Mouse (Mus musculus) liver, postnatal 0 days (tissue): ENCODE results near the gene Wdr64. TPM values are rescaled to one million over a fixed set of nuclear protein-coding genes. Genes with fewer than 3 reads are reported as not detected.
A peak's percentile ranks its signal among the peaks of the same experiment; 100 is the strongest.

Source experiments
- ATAC-seq: fragments of 200-750 bp; cut with Nextera tagmentation; 2 replicates; pipeline ENCODE4 v1.8.0; 2017; ENCODE audit warnings: mild to moderate bottlenecking, moderate library complexity
- DNase-seq: peaks from one replicate; pipeline ENCODE4 v3.0.0-alpha.2; 2016
- H3K27ac ChIP-seq: fragments of 300-500 bp; sonication (generic); 2 replicates; pipeline ENCODE4 v1.5.1; 2014; ENCODE audit warnings: antibody characterized with exemption, moderate library complexity, mild to moderate bottlenecking, low read depth
- H3K27me3 ChIP-seq: fragments of 300-500 bp; sonication (generic); 2 replicates; pipeline ENCODE4 v1.6.1; 2014; ENCODE audit warnings: low read length, control low read depth, mixed read lengths; ENCODE audit not compliant: insufficient read depth
- H3K36me3 ChIP-seq: fragments of 300-500 bp; sonication (generic); replicated peaks from 2 replicates; pipeline ENCODE4 v1.6.1; 2014; ENCODE audit warnings: mild to moderate bottlenecking, control low read depth, low read length, moderate library complexity, mixed read lengths; ENCODE audit not compliant: insufficient read depth
- H3K4me1 ChIP-seq: fragments of 300-500 bp; sonication (generic); 2 replicates; pipeline ENCODE4 v1.6.1; 2014; ENCODE audit warnings: antibody characterized with exemption, mild to moderate bottlenecking, control low read depth; ENCODE audit not compliant: insufficient read depth
- H3K4me2 ChIP-seq: fragments of 300-500 bp; sonication (generic); 2 replicates; pipeline ENCODE4 v1.6.1; 2014; ENCODE audit warnings: low read depth, mild to moderate bottlenecking, low read length, moderate library complexity, mixed read lengths
- H3K4me3 ChIP-seq: fragments of 300-500 bp; sonication (generic); 2 replicates; pipeline ENCODE4 v1.5.1; 2014; ENCODE audit warnings: low read depth, low read length
- H3K9ac ChIP-seq: fragments of 300-500 bp; sonication (generic); replicated peaks from 2 replicates; pipeline ENCODE4 v1.6.1; 2014; ENCODE audit warnings: mild to moderate bottlenecking, moderate library complexity
- H3K9me3 ChIP-seq: fragments of 300-500 bp; sonication (generic); 2 replicates; pipeline ENCODE4 v1.6.1; 2016; ENCODE audit warnings: mild to moderate bottlenecking, control low read depth, low read length, mixed read lengths
- CTCF ChIP-seq: sonication (generic); IDR thresholded peaks from 2 replicates; pipeline ENCODE4 v1.5.1; 2016; ENCODE audit warnings: antibody characterized with exemption, low read depth
- EP300 ChIP-seq: IDR thresholded peaks from 2 replicates; pipeline ENCODE4 v1.6.1; 2016; ENCODE audit warnings: antibody characterized with exemption, low read depth, mild to moderate bottlenecking
- WGBS: fragments of 180-500 bp; shearing (Covaris S2); extraction: QIAGEN DNeasy Blood & Tissue Kit; methylation state at CpG from one replicate; pipeline ENCODE4 v1.1.7; 2014; ENCODE audit not compliant: insufficient replicate concordance; 5-methylcytosine and 5-hydroxymethylcytosine counted together
- polyA plus RNA-seq: library from polyadenylated mRNA; unstranded; fragments of >200 nt; fragmentation: Nextera tagmentation; extraction: Ambion mirVana; gene quantifications from 2 replicates; pipeline ENCODE4 v1.2.1, GENCODE M21; 2015

The Wdr64 gene
- not detected in 2 replicates for polyA plus RNA-seq

- Histone ChIP-seq H3K27me3 (no peaks in the 10 kb centered on the region), H3K9me3 (no peaks in the 10 kb centered on the region), H3K4me2 (no peak within 1 kb of the TSS), H3K9ac (no peak within 1 kb of the TSS), H3K4me3 (no peak within 1 kb of the TSS), H3K36me3 (no peaks in the 10 kb centered on the region), H3K27ac (no peak within 1 kb of the TSS), H3K4me1 (peaks cover 12% of the 10 kb centered on the region; the same call in 1 of the 2 replicates)
- no peak for DNase-seq
- TF ChIP-seq EP300 = no peak
- TF ChIP-seq CTCF = no peak
- no peak for ATAC-seq
- 59% methylated on average over 1 of the region's 1 CpGs for WGBS
These were observed at the start of gene Wdr64 for GRCm38 (mm10) chr1:175698293-175698692. TSS of gene Wdr64 (plus strand) at chr1:175698593.

- no peak overlapping the region for H3K27ac ChIP-seq
- no peak for ATAC-seq
These were observed 49.8 kb upstream of the Wdr64 start for GRCm38 (mm10) chr1:175648615-175649014.

GRCm38 (mm10) chr1:175659900-175660299 is 38.5 kb upstream of the Wdr64 start:
- Histone ChIP-seq H3K4me1 (no peaks in the 10 kb centered on the region), H3K9ac (no peak overlapping the region), H3K9me3 (no peaks in the 10 kb centered on the region), H3K27ac (no peak overlapping the region), H3K4me3 (no peak overlapping the region), H3K36me3 (peaks cover 3% of the 10 kb centered on the region), H3K4me2 (no peak overlapping the region), H3K27me3 (no peaks in the 10 kb centered on the region)
- TF ChIP-seq CTCF (no peak), EP300 (no peak)
- DNase-seq (no peak), ATAC-seq (no peak)
- 65% methylated on average over 4 of the region's 4 CpGs for WGBS

More at GRCm38 (mm10) chr1:175648615-175649014, 49.8 kb upstream of the Wdr64 start:
- Histone ChIP-seq H3K4me3 (no peak overlapping the region), H3K4me2 (no peak overlapping the region), H3K9ac (no peak overlapping the region), H3K36me3 (0 out of 2 replicates have a peak, but pooled peaks cover 3% of the 10 kb centered on the region), H3K27me3 (no peaks in the 10 kb centered on the region), H3K9me3 (no peaks in the 10 kb centered on the region), H3K4me1 (peaks cover 7% of the 10 kb centered on the region; the same call in 1 of the 2 replicates)
- DNase-seq = no peak
- 85% methylated on average over 4 of the region's 4 CpGs for WGBS
- TF ChIP-seq CTCF = no peak
- no peak for TF ChIP-seq EP300

- Histone ChIP-seq H3K27me3 (no peaks in the 10 kb centered on the region), H3K4me2 (no peak overlapping the region), H3K27ac (no peak overlapping the region), H3K9me3 (no peaks in the 10 kb centered on the region), H3K36me3 (no peaks in the 10 kb centered on the region), H3K4me1 (no peaks in the 10 kb centered on the region), H3K9ac (no peak overlapping the region), H3K4me3 (no peak overlapping the region)
- no peak for TF ChIP-seq EP300
- TF ChIP-seq CTCF = peak; percentile 80
- peak; percentile 56 for ATAC-seq
- DNase-seq = no peak
- WGBS = 67% methylated on average over 5 of the region's 5 CpGs
These were observed 29.6 kb upstream of the Wdr64 start for GRCm38 (mm10) chr1:175668666-175669405.

GRCm38 (mm10) chr1:175669456-175669855 is 28.9 kb upstream of the Wdr64 start:
- 82% methylated on average over 3 of the region's 3 CpGs for WGBS
- no peak for TF ChIP-seq EP300
- no peak for TF ChIP-seq CTCF
- no peaks in the 10 kb centered on the region for H3K27me3 ChIP-seq

GRCm38 (mm10) chr1:175670042-175670441 is 28.4 kb upstream of the Wdr64 start:
- H3K36me3 ChIP-seq = no peaks in the 10 kb centered on the region
- no peaks in the 10 kb centered on the region for H3K4me1 ChIP-seq
- 80% methylated on average over 7 of the region's 7 CpGs for WGBS
- H3K9me3 ChIP-seq = no peaks in the 10 kb centered on the region
- no peak overlapping the region for H3K27ac ChIP-seq
- TF ChIP-seq CTCF (no peak), EP300 (no peak)
- no peak overlapping the region for H3K4me2 ChIP-seq
- no peak overlapping the region for H3K4me3 ChIP-seq
- no peak for DNase-seq
- ATAC-seq = no peak
- no peak overlapping the region for H3K9ac ChIP-seq
- no peaks in the 10 kb centered on the region for H3K27me3 ChIP-seq

More at GRCm38 (mm10) chr1:175669456-175669855, 28.9 kb upstream of the Wdr64 start:
- DNase-seq = no peak
- Histone ChIP-seq H3K36me3 (no peaks in the 10 kb centered on the region), H3K4me3 (no peak overlapping the region), H3K4me2 (no peak overlapping the region), H3K9ac (no peak overlapping the region), H3K4me1 (no peaks in the 10 kb centered on the region), H3K27ac (no peak overlapping the region), H3K9me3 (no peaks in the 10 kb centered on the region)
- no peak for ATAC-seq
